Mouse (Mus musculus) CD4-positive, CD25-positive, alpha-beta regulatory T cell, adult 2 months (primary cell): ENCODE measurements around the gene Serpinb3a.
A peak's percentile ranks its signal among the peaks of the same experiment; 100 is the strongest.
"Not testable (repeated sequence)": the region's sequence is repeated elsewhere in the genome, so short reads cannot be mapped to it uniquely, and the experiment has no call there.

Experiments
- DNase-seq: peaks from one replicate; pipeline ENCODE4 v3.0.0-alpha.2; 2012; ENCODE audit warnings: low read depth, low spot score

Serpinb3a gene

GRCm38 (mm10) chr1:107052203-107052602 is at the start of gene Serpinb3a:
Serpinb3a (minus strand) TSS chr1:107052303.
- no peak for DNase-seq

- no peak for DNase-seq
Measured at GRCm38 (mm10) chr1:107098417-107098816, 46.3 kb upstream of the Serpinb3a start.

GRCm38 (mm10) chr1:107083406-107083805 is 31.3 kb upstream of the Serpinb3a start, which contains the start of gene Serpinb3d:
Serpinb3d (minus strand) TSS chr1:107083506.
- DNase-seq, result no peak

- not testable (repeated sequence) for DNase-seq
Measured at GRCm38 (mm10) chr1:107034236-107034635, 17.9 kb downstream of the Serpinb3a start.

- no peak for DNase-seq
Measured at GRCm38 (mm10) chr1:107025886-107026285, 26.2 kb downstream of the Serpinb3a start.

- DNase-seq, result no peak
Measured at GRCm38 (mm10) chr1:107015210-107015609, 36.9 kb downstream of the Serpinb3a start.

- peak; percentile 23 for DNase-seq
Measured at GRCm38 (mm10) chr1:107014530-107014929, 37.6 kb downstream of the Serpinb3a start.

- no peak for DNase-seq
Measured at GRCm38 (mm10) chr1:107006316-107006715, 45.8 kb downstream of the Serpinb3a start.

- no peak for DNase-seq
Measured at GRCm38 (mm10) chr1:107001754-107002153, 50.3 kb downstream of the Serpinb3a start.

GRCm38 (mm10) chr1:107000424-107000823 is 51.7 kb downstream of the Serpinb3a start:
- DNase-seq, result no peak
